Mouse (Mus musculus): ENCODE measurements around the gene 5031410I06Rik.
"Not testable (repeated sequence)": the region's sequence is repeated elsewhere in the genome, so short reads cannot be mapped to it uniquely, and the experiment has no call there.

The 5031410I06Rik gene

GRCm38 (mm10) chr5:26105262-26105661, at the start of gene 5031410I06Rik:
Gene 5031410I06Rik (minus strand): TSS chr5:26105362.
- DNase-seq = not testable (repeated sequence)

- no peak for DNase-seq
Observed at GRCm38 (mm10) chr5:26142891-26143290, 37.7 kb upstream of the 5031410I06Rik start.

DNA sequence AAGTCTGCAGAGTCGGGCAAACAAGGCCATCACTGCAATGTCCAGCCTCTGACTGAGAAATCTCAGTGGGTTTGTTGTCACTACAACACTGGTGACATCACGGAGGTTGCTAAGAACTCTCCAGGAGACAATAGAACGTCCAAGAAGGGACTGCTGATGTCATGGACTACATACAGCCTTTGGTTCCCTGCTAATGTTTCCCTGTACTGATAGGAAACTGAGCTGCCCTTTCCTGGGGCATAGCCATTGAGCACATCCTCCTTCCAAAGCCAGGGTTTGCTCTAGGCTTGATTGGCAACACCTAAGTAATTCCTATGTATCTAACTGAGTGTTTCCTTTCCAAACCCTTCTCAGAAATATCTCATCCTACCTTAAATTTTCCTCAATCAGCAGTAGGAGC, 16.2 kb upstream of the 5031410I06Rik start, which contains the start of gene Gm10220:
Gene Gm10220, minus strand, starts transcription at position 101 of the 400 bp plus-strand sequence.
- not testable (repeated sequence) for DNase-seq

- not testable (repeated sequence) for DNase-seq
Observed at GRCm38 (mm10) chr5:26089191-26089590, 16.0 kb downstream of the 5031410I06Rik start, which contains the start of gene Gm10471. Gene Gm10471 (minus strand): TSS chr5:26089291.

DNA sequence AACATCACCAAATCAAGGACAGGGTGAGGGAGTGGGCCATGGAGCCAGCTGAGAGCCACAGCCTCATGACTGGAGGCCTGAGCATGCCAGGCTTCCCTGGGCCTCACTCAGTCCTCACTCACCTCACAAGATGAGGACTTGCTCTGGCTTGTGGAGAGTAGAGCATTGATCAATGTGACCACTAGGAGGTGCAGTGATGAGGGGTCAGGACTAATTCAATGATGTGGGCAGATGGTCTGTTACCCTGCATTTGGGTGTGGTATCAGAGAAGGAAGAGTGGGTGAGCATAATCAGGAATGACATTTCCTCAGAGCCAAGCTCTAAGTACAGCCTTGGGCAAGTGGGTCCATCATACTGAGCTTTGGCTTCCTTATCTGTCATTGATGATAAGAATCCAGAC, 26.1 kb downstream of the 5031410I06Rik start:
- not testable (repeated sequence) for DNase-seq

- DNase-seq = no peak
Observed at GRCm38 (mm10) chr5:26070716-26071115, 34.4 kb downstream of the 5031410I06Rik start.

- DNase-seq = not testable (repeated sequence)
Observed at GRCm38 (mm10) chr5:26058481-26058880, 46.7 kb downstream of the 5031410I06Rik start, which contains the start of gene Gm7347. Gene Gm7347 (minus strand): TSS chr5:26058581.
